Mouse (Mus musculus) ES-E14 (cell line): ENCODE results near the gene Gm45208. TPM values are rescaled to one million over a fixed set of nuclear protein-coding genes. Genes with fewer than 3 reads are reported as not detected.

Experiments used
- DNase-seq: peaks from one replicate; pipeline ENCODE4 v3.0.0-alpha.2; 2013; ENCODE audit warnings: low read depth, low spot score
- H3K27ac ChIP-seq: 2 replicates; pipeline ENCODE4 v1.5.1; 2012; ENCODE audit warnings: low read depth, mild to moderate bottlenecking, low read length, moderate library complexity, mixed read lengths; ENCODE audit not compliant: poor library complexity, insufficient read depth, severe bottlenecking
- H3K36me3 ChIP-seq: 2 replicates; pipeline ENCODE4 v1.6.1; 2012; ENCODE audit warnings: mild to moderate bottlenecking, low read length, moderate library complexity, mixed read lengths; ENCODE audit not compliant: control insufficient read depth, poor library complexity, insufficient read depth, severe bottlenecking
- H3K4me1 ChIP-seq, 2 experiments: fragments of 150-350 bp in 1 of 2; sonication (generic) in 1 of 2; 2 replicates each; pipeline ENCODE4 v1.6.1; 2012; ENCODE audit warnings: low read length in 2 of 2, mild to moderate bottlenecking in 1 of 2, mixed read lengths in 1 of 2; ENCODE audit not compliant: control insufficient read depth in 2 of 2, insufficient read depth in 2 of 2, poor library complexity in 1 of 2
- H3K4me3 ChIP-seq, 2 experiments: fragments of 150-350 bp in 1 of 2; sonication (generic) in 1 of 2; 2 replicates each; pipeline ENCODE4 v1.5.1; 2012; ENCODE audit warnings: low read length in 2 of 2, low read depth in 1 of 2, mild to moderate bottlenecking in 1 of 2, mixed read lengths in 1 of 2; ENCODE audit not compliant: insufficient read depth in 1 of 2, poor library complexity in 1 of 2, severe bottlenecking in 1 of 2
- H3K9ac ChIP-seq: 2 replicates; pipeline ENCODE4 v1.6.1; 2012; ENCODE audit warnings: low read depth, mild to moderate bottlenecking, low read length, mixed read lengths; ENCODE audit not compliant: poor library complexity, insufficient read depth, severe bottlenecking
- H3K9me3 ChIP-seq: fragments of 150-350 bp; sonication (generic); 2 replicates; pipeline ENCODE4 v1.6.1; 2012; ENCODE audit warnings: low read depth, mild to moderate bottlenecking, low read length; ENCODE audit not compliant: control insufficient read depth, insufficient read depth
- CHD2 ChIP-seq: IDR thresholded peaks from 2 replicates; pipeline ENCODE4 v1.6.1; 2014; ENCODE audit warnings: mild to moderate bottlenecking, low read depth, low read length, inconsistent platforms
- HCFC1 ChIP-seq: IDR thresholded peaks from 2 replicates; pipeline ENCODE4 v1.6.1; 2012; ENCODE audit warnings: low read length, inconsistent platforms, borderline replicate concordance; ENCODE audit not compliant: insufficient read depth
- MAFK ChIP-seq: IDR thresholded peaks from 2 replicates; pipeline ENCODE4 v1.6.1; 2014; ENCODE audit warnings: mild to moderate bottlenecking, low read depth, low read length, inconsistent platforms; ENCODE audit not compliant: insufficient read depth
- ZC3H11A ChIP-seq: IDR thresholded peaks from 2 replicates; pipeline ENCODE4 v1.6.1; 2012; ENCODE audit warnings: low read depth, mild to moderate bottlenecking, inconsistent platforms, low read length, borderline replicate concordance
- ZNF384 ChIP-seq: IDR thresholded peaks from 2 replicates; pipeline ENCODE4 v1.6.1; 2012; ENCODE audit warnings: low read depth, low read length, inconsistent platforms
- in situ Hi-C, 2 experiments: fragments of 600-800 bp; cut with MboI; formaldehyde crosslinking; loops; one replicate each; pipeline ENCODE4 v1.15.1; 2025; ENCODE audit warnings: low sequenced_read_pairs in 2 of 2, inconsistent platforms in 1 of 2; ENCODE audit not compliant: unreplicated experiment in 2 of 2
- total RNA-seq: library from RNA; depleted of rRNA; stranded (reverse); fragments of 300-350 nt; gene quantifications from 2 replicates; pipeline ENCODE4 v1.2.3, GENCODE M21; 2012; rRNA removed

The Gm45208 gene
- total RNA-seq, 1 experiment, result not detected

- DNase-seq, result no peak
- peaks cover 0 to 21% of the 10 kb centered on the region in 2 experiments; a peak in 1 of 4 replicates for H3K4me1 ChIP-seq
- no peak overlapping the region for H3K9ac ChIP-seq
- TF ChIP-seq ZNF384 (no peak), ZC3H11A (no peak), CHD2 (no peak), MAFK (no peak), HCFC1 (no peak)
- peaks cover 38% of the 10 kb centered on the region for H3K36me3 ChIP-seq
- H3K9me3 ChIP-seq, result no peaks in the 10 kb centered on the region
- H3K27ac ChIP-seq, result peak overlapping the region; percentile 32
- in situ Hi-C loops, result no loop called here
- H3K4me3 ChIP-seq, result no peak overlapping the region
Observed at GRCm38 (mm10) chrX:7775501-7776205, 53.6 kb downstream of the Gm45208 start.

- Histone ChIP-seq H3K4me1 (peaks cover 0 to 21% of the 10 kb centered on the region in 2 experiments; a peak in 1 of 4 replicates), H3K9me3 (no peaks in the 10 kb centered on the region), H3K9ac (no peak overlapping the region), H3K4me3 (no peak overlapping the region), H3K36me3 (peaks cover 30% of the 10 kb centered on the region), H3K27ac (no peak overlapping the region)
- no peak for DNase-seq
- in situ Hi-C loops, result no loop called here
- TF ChIP-seq MAFK (no peak), ZNF384 (no peak), HCFC1 (no peak), CHD2 (no peak), ZC3H11A (no peak)
Observed at GRCm38 (mm10) chrX:7776329-7777082, 54.5 kb downstream of the Gm45208 start.

- in situ Hi-C loops, result no loop called here
Observed at GRCm38 (mm10) chrX:7778450-7779244, 56.6 kb downstream of the Gm45208 start.

GRCm38 (mm10) chrX:7779294-7779693 is 57.2 kb downstream of the Gm45208 start:
- Histone ChIP-seq H3K27ac (no peak overlapping the region), H3K36me3 (peaks cover 8% of the 10 kb centered on the region), H3K4me1 (peaks cover 0 to 7% of the 10 kb centered on the region in 2 experiments; a peak in 1 of 4 replicates), H3K9me3 (no peaks in the 10 kb centered on the region), H3K4me3 (no peak overlapping the region), H3K9ac (no peak overlapping the region)
- no peak for TF ChIP-seq ZC3H11A
- TF ChIP-seq CHD2, result no peak
- TF ChIP-seq MAFK, result no peak
- no peak for TF ChIP-seq HCFC1
- TF ChIP-seq ZNF384, result no peak
- DNase-seq, result no peak
- in situ Hi-C loops, result no loop called here

More at GRCm38 (mm10) chrX:7778450-7779244, 56.6 kb downstream of the Gm45208 start:
- Histone ChIP-seq H3K4me3 (no peak overlapping the region), H3K27ac (no peak overlapping the region), H3K9ac (no peak overlapping the region), H3K9me3 (no peaks in the 10 kb centered on the region), H3K36me3 (peaks cover 13% of the 10 kb centered on the region), H3K4me1 (peaks cover 0 to 11% of the 10 kb centered on the region in 2 experiments; a peak in 1 of 4 replicates)
- no peak for TF ChIP-seq HCFC1
- TF ChIP-seq MAFK, result no peak
- TF ChIP-seq CHD2, result no peak
- TF ChIP-seq ZNF384, result no peak
- TF ChIP-seq ZC3H11A, result no peak
- no peak for DNase-seq

Other genes with a start within 250 kb of the Gm45208 start
- gene Foxp3, start 148.6 kb upstream of the Gm45208 start, total RNA-seq, result 0.49 and 0.63 TPM in 2 replicates
- gene Ppp1r3f, start 148.0 kb upstream of the Gm45208 start, total RNA-seq, result 1.7 and 2.4 TPM in 2 replicates
- gene Ccdc22, start 116.7 kb upstream of the Gm45208 start, total RNA-seq, result 19.5 and 23.9 TPM in 2 replicates
- 0.16 TPM in 1 of 2 replicates, not detected in the other for gene Cacna1f, start 115.2 kb upstream of the Gm45208 start, total RNA-seq
- 1.6 and 4.9 TPM in 2 replicates for gene Syp, start 83.8 kb upstream of the Gm45208 start, total RNA-seq
- gene Prickle3, start 65.0 kb upstream of the Gm45208 start, total RNA-seq, result 1.5 and 2.2 TPM in 2 replicates
- 278 and 336 TPM in 2 replicates for gene Plp2, start 50.9 kb upstream of the Gm45208 start, total RNA-seq
- gene Magix, start 41.0 kb upstream of the Gm45208 start, total RNA-seq, result 0.11 and 0.36 TPM in 2 replicates
- gene Gpkow, start 25.1 kb upstream of the Gm45208 start, total RNA-seq, result 9.5 and 11.5 TPM in 2 replicates
- 55.3 and 57.6 TPM in 2 replicates for gene Wdr45, start 7.9 kb upstream of the Gm45208 start, total RNA-seq
- gene Praf2, start 6.2 kb downstream of the Gm45208 start, total RNA-seq, result 41.9 and 48.0 TPM in 2 replicates
- gene Ccdc120, start 28.7 kb downstream of the Gm45208 start, total RNA-seq, result 15.8 and 22.9 TPM in 2 replicates
- 32.3 and 45.8 TPM in 2 replicates for gene Tfe3, start 40.3 kb downstream of the Gm45208 start, total RNA-seq
- gene Gripap1, start 67.5 kb downstream of the Gm45208 start, total RNA-seq, result 14.9 and 22.6 TPM in 2 replicates
- 3.1 and 5.4 TPM in 2 replicates for gene Kcnd1, start 100.0 kb downstream of the Gm45208 start, total RNA-seq
- gene Otud5, start 119.1 kb downstream of the Gm45208 start, total RNA-seq, result 65.3 and 71.0 TPM in 2 replicates
- gene Pim2, start 156.0 kb downstream of the Gm45208 start, total RNA-seq, result 17.2 and 20.8 TPM in 2 replicates
- gene Slc35a2, start 161.8 kb downstream of the Gm45208 start, total RNA-seq, result 38.3 and 51.2 TPM in 2 replicates
- gene Pqbp1, start 177.0 kb downstream of the Gm45208 start, total RNA-seq, result 47.3 and 69.9 TPM in 2 replicates
- 39.2 and 58.5 TPM in 2 replicates for gene Timm17b, start 177.1 kb downstream of the Gm45208 start, total RNA-seq
- gene Gm10491, start 185.6 kb downstream of the Gm45208 start, total RNA-seq, result not detected in 2 replicates
- not detected in 2 replicates for gene Gm10490, start 187.3 kb downstream of the Gm45208 start, total RNA-seq
- gene Pcsk1n, start 197.6 kb downstream of the Gm45208 start, total RNA-seq, result 10.5 and 25.2 TPM in 2 replicates
- 60.6 and 60.8 TPM in 2 replicates for gene Eras, start 206.4 kb downstream of the Gm45208 start, total RNA-seq
- gene Hdac6, start 225.6 kb downstream of the Gm45208 start, total RNA-seq, result 54.6 and 98.5 TPM in 2 replicates